Mouse (Mus musculus): ENCODE measurements around the gene Gmds.

- no peak for TF ChIP-seq POLR2A (IDR thresholded peaks at IDR 0.05; ENCODE audit: borderline replicate concordance, low read depth, low read length)
- TF ChIP-seq CTCF (IDR thresholded peaks at IDR 0.05; ENCODE audit: low read depth, low read length) = no peak
Observed at GRCm38 (mm10) chr13:32046961-32047360, 291.6 kb downstream of the Gmds start.

All from bone marrow macrophage, adult 2 months (primary cell).